Mouse (Mus musculus) T-helper 17 cell (primary cell): ENCODE measurements at regions not wholly inside any gene's neighbourhood (a gene's known extent, or its start where the extent isn't known, plus 50 kb on each side); places are given as distances from the start of the nearest gene placed in this dataset.

Experiments
- in situ Hi-C, 2 experiments: fragments of 300-600 bp; cut with MboI, MseI; formaldehyde crosslinking; loops; 1 replicate in 1 of 2; 2 replicates in 1 of 2; pipeline ENCODE4 v1.15.1; 2025; ENCODE audit warnings: high pct_unique_total_duplicates in 2 of 2

GRCm38 (mm10) chr19:33040512-33040911 is 283.2 kb downstream of the Pten start:
- in situ Hi-C loops = no loop called here

DNA sequence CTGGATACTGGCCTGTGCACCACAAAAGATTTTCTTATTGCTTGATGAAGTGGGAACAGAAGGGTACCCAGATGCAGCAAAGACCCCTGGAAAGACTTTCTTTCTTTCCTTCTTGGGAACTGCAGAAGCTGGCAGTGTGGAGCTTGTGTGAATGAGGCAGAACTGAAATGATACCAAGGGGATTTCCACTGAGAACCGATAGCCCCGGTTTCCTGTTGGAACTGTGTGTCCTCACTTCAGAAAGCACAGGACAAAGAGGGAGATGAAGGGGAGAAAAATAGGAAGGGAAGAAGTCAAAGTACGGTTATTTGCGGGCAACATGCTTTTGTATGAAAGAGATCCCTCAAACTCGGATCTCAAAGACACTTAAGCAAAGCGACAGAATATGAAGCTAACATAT is 283.7 kb downstream of the Pten start:
- in situ Hi-C loops = no loop called here

GRCm38 (mm10) chr19:33042760-33043159 is 285.5 kb downstream of the Pten start:
- in situ Hi-C loops = no loop called here

GRCm38 (mm10) chr19:33043696-33044095 is 286.4 kb downstream of the Pten start:
- in situ Hi-C loops = no loop called here

- in situ Hi-C loops = loop anchor here in 1 of 2 experiments (5.0 kb wide), 1 partner anchor 313 kb away; no protein-coding TSS in a partner anchor
Measured at GRCm38 (mm10) chr19:33048754-33049442, 291.6 kb downstream of the Pten start.

DNA sequence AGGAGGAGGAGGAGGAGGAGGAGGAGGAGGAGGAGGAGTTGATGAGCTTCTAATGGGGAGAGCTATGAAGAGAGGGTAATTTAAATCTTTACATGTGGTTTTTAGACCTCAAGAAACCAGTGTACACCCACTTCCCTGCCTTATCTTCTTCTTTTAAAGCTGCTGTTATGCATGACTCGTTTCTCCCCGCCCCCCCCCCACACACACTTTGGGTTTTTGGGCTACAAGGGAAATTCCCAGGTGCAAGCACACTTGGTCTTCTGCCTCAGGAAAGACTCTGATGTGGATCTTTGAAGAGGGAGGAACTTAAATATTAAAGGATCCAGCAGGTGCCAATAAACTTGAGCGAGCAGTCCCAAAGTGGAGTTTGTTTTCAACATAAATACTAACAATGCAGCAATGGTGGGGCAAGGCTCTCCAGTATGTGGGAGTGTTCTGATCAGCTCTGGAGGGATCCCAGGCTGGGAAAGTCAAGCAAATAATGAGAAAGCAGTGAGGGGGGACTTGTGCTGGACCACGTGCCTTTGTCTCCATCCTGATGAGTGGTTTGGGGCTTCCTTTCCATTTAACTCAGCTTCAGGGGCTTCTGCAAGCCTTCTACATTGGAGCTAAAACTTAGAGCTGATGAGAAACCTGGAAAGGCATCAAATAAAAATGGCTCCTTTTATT is 296.0 kb downstream of the Pten start:
- in situ Hi-C loops = no loop called here

GRCm38 (mm10) chr19:33056372-33056791 is 299.1 kb downstream of the Pten start:
- in situ Hi-C loops = no loop called here

DNA sequence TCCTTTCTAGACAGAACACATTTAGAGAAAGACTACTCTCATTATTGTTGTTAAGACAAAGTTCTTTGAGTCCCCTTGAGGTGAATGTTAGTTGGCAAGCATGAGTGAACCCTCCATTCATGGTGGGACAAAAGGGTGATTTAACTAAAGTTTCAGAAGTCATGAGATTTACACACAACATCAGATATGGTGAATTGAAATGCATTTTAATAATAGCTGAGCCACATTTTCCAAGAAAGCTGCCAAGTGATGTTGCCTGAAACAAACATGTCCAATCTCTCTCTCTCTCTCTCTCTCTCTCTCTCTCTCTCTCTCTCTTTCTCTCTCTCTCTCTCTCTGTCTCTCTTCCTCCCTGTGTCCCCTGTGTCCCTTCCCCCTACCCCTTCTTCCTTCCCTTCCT is 303.7 kb downstream of the Pten start:
- in situ Hi-C loops = no loop called here

GRCm38 (mm10) chr19:33062165-33063058 is 305.1 kb downstream of the Pten start:
- in situ Hi-C loops = no loop called here

- in situ Hi-C loops = no loop called here
Measured at GRCm38 (mm10) chr19:33065274-33066200, 308.2 kb downstream of the Pten start.

GRCm38 (mm10) chr19:33068351-33068955 is 311.2 kb downstream of the Pten start:
- in situ Hi-C loops = no loop called here

- in situ Hi-C loops = no loop called here
Measured at GRCm38 (mm10) chr19:33069761-33070160, 312.5 kb downstream of the Pten start.

- in situ Hi-C loops = no loop called here
Measured at GRCm38 (mm10) chr19:33072299-33072698, 315.0 kb downstream of the Pten start.

DNA sequence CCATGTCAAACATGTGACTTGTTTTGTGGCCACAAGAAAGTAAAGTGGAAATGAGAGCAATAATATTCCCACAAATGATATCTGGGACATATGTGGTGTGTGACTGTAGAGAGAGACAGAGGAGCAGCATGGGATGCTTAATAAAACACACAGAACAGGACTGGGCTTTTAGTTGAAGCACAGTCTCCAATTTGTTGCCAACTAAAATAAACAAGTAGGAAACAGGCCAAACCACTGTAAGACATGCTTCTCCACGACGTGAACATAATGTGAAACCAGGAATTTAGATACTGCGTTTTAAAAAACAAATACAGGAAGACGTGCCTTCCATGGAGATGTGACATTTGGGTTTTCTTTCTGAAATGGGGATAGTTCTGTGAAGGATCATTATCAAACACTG is 317.2 kb downstream of the Rnls start:
- in situ Hi-C loops = no loop called here

GRCm38 (mm10) chr19:33078681-33079360 is 313.3 kb downstream of the Rnls start:
- in situ Hi-C loops = no loop called here

DNA sequence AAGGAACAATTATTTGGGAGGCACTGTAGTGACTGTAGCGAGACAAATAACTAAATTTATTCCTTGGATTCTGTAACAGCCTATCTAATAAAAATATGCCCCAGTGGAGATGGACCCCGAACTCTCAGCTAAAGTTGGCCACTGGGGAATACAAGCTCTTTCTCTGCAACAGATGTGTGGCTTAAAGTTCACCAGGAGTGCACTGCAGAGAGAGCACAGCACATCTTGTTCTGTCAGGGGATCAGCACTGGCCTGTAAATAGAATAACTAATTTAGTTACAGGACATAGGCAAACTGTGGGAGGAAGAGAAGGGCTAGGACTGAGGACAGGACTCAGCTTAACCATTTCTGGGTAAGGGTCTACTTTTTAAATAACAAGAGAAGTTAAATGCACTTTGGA is 312.1 kb downstream of the Rnls start:
- in situ Hi-C loops = no loop called here

- in situ Hi-C loops = no loop called here
Measured at GRCm38 (mm10) chr19:33081493-33081892, 310.6 kb downstream of the Rnls start.

- in situ Hi-C loops = no loop called here
Measured at GRCm38 (mm10) chr19:33083371-33083770, 308.7 kb downstream of the Rnls start.

- in situ Hi-C loops = no loop called here
Measured at GRCm38 (mm10) chr19:33084683-33085082, 307.4 kb downstream of the Rnls start.
